ENCODE assay signal across 18 mouse cellular contexts in genomic region chr19:15606440-15606839, GRCm38 (mm10).
"Had no signal": no experiment of that assay in that cellular context is flagged by ENCODE, and none has a peak within 500 bp of the region (broad histone marks: within the 10 kb centered on the region; RNA-seq: fewer than 3 reads in every experiment).

No protein-coding gene starts in this region.

- H3K4me2 ChIP-seq: liver, embryonic 12.5 days; lung, embryonic 14.5 days; midbrain, embryonic 15.5 days; neural tube, embryonic 12.5 days had no signal

- H3K9ac ChIP-seq: liver, embryonic 12.5 days; liver, embryonic 14.5 days; lung, embryonic 14.5 days; midbrain, embryonic 15.5 days; neural tube, embryonic 12.5 days had no signal

- ATAC-seq: liver, embryonic 12.5 days; midbrain, embryonic 15.5 days had no signal

- DNase-seq: lung, adult 18-20 months; lung, embryonic 14.5 days; lung, postnatal 10 days; lung, postnatal 4 days; retina, postnatal 1 day; right cerebral cortex, adult 18-20 months; right cerebral cortex, postnatal 25 days; right cerebral cortex, postnatal 4 days; spleen, adult 18-20 months; thymus, adult 18-20 months; thymus, postnatal 14 days; thymus, postnatal 36 days had no signal

- H3K4me3 ChIP-seq: liver, embryonic 12.5 days; midbrain, embryonic 10.5 days; midbrain, embryonic 15.5 days; myocyte; neural tube, embryonic 12.5 days had no signal

- H3K9me3 ChIP-seq: liver, embryonic 12.5 days; midbrain, embryonic 10.5 days; midbrain, embryonic 15.5 days; neural tube, embryonic 12.5 days had no signal

- H3K4me1 ChIP-seq: liver, embryonic 12.5 days; midbrain, embryonic 10.5 days had no signal

- H3K27me3 ChIP-seq: liver, embryonic 12.5 days; midbrain, embryonic 15.5 days; neural tube, embryonic 12.5 days had no signal

- H3K27ac ChIP-seq: liver, embryonic 12.5 days; liver, embryonic 14.5 days; midbrain, embryonic 10.5 days; midbrain, embryonic 15.5 days; neural tube, embryonic 12.5 days had no signal

- H3K36me3 ChIP-seq: liver, embryonic 12.5 days; midbrain, embryonic 10.5 days; midbrain, embryonic 15.5 days; neural tube, embryonic 12.5 days had no signal
